Mouse (Mus musculus): ENCODE measurements around the gene Zfp334.

Gene Zfp334

DNA sequence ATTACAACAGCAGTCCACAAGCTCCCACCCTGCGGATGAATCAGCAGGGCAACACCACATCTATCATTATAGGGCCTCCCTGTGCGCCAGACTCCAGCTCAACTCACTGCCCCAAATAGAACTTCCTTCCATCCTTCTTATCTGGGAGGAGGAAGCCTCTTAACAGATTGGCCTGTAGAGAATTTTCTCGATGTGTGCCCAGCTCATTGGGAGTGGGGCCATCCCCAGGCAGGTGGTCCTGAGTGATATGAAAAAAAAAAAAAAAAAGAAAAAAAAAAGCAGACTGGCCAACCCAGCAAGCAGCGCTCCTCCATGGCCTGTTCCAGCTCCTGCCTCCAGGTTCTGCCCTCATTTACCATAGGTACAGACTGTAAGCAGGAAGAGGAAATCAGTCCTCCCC, 12.1 kb downstream of the Zfp334 start:
- DNase-seq (ENCODE audit: low spot score), result no peak

DNA sequence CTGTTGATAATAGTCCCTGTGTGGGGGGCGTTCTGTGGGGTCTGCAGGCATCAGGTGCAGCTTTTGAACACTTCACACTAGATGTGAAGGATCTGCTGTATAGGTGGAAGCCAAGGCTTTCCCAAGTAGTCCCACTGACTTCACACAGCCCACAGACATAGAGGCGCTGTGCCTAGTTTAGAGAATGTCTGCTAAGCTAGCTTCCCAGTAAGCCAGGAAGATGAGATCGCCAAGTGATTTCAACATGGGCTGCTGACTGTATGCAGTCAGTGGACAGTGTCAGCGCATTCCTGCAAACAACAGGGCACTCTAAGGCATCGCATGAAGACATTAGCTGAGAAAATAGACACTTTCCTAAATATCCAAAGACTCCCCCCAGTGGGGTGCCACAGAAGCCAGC, 12.6 kb downstream of the Zfp334 start:
- peak; percentile 63 for DNase-seq (ENCODE audit: low spot score)

DNA sequence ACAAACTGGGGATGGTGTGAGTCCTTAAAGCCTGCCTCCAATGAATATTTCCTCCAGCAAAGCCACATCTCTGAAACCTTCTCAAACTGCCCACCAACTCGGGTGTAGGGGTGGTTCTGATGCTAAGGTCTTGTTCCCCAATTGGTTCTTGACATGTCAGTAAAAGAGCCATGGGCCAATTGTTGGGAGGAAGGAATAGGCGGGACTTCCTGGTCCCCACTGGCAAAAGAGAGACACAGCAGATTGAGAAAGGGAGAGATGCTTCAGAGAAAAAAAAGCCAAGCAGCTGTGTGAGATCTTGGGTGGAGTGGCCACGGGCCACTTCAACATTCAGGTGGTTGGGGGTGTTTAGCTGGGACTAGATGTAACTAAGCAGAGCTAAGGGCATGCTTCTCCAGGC, 17.0 kb downstream of the Zfp334 start:
- no peak for DNase-seq (ENCODE audit: low spot score)

DNA sequence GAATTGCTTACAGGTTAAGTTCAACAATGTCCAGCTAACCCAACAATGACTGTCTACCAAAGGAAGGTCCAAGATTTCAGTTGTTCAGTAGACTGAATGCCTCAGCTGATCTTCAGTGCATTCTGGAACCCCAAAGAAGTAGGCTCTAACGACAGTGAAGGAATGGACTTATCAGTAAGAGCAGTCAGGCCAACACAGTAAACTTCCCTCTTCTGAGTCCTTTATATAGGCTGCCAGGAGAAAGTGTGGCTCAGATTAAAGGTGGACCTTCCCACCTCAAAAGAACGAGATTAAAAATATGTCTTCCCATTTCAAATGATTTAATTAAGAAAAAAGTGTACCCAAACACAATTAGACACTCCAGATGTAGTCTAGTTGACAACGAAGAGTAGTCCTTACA, 17.7 kb downstream of the Zfp334 start:
- DNase-seq (ENCODE audit: low spot score), result no peak

GRCm38 (mm10) chr2:165368496-165368895, 19.6 kb downstream of the Zfp334 start, which contains the start of gene Zfp663:
TSS of gene Zfp663 (minus strand) at chr2:165368729.
- no peak for DNase-seq (ENCODE audit: low spot score)

DNA sequence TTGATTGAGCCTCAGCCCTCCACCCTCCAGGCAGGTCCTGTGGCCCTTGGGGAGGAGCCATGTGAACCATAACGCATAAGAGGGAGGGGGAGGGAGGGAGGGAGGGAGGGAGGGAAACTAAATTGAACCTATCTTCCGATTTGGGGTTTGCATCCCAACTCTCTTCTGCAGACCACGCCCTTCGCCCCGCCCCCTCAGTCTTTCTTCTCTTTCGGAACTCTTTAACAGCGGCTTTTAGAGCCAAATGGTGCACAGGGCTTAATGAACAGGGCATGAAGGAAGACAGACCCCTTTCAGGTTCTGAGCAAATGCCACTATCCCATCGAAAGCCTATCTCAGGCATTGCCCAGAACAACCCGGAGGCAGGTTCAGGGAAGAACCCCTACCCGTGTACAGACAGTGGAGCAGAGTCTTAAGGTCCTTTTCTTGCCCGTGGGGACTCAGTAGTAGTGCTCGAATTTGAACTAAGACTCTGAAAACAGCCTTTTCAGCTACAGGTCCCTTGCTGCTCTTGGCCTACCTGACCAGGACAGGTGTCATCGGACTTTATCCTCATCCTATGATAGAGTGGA, 20.1 kb downstream of the Zfp334 start:
- no peak for DNase-seq (ENCODE audit: low spot score)

GRCm38 (mm10) chr2:165367047-165367520, 21.0 kb downstream of the Zfp334 start:
- DNase-seq (ENCODE audit: low spot score), result no peak

DNA sequence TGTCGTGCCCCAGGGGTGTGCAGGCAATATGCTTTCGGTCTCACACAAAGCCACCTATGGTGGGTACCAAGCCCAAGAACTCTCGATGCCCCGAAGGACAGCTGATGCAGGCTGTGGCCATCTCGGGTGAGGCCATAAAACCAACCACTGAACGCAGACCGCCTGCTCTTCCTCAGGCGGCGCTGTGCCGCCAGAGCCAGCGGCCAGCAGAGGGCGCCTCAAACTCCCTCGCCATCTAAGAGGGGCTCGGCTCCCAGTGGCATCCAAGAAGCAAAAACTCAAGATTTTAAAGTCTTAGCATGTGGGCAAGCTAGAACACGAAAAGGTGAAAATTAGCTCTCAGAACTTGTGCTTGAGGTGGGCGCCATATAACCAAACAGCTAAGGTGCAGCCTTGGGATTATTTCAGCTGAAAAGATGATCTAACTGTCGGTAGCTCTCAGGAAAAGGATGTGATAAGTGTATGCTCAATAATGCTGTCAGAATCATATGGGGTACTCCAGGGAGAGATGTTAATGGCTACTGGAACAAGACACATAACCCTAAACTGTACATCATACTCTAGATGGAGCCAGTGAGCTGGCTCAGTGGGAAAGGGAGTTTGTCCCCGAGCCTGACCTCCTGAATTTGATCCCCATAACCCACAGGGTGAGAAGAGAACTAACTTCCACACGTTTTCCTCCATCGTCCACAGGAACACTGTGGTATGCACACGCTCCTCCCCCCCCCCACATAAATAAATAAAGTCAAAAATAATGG, 23.5 kb downstream of the Zfp334 start:
- DNase-seq (ENCODE audit: low spot score), result peak; percentile 24

- no peak for DNase-seq (ENCODE audit: low spot score)
These were observed 24.8 kb downstream of the Zfp334 start for GRCm38 (mm10) chr2:165363282-165363681.

DNA sequence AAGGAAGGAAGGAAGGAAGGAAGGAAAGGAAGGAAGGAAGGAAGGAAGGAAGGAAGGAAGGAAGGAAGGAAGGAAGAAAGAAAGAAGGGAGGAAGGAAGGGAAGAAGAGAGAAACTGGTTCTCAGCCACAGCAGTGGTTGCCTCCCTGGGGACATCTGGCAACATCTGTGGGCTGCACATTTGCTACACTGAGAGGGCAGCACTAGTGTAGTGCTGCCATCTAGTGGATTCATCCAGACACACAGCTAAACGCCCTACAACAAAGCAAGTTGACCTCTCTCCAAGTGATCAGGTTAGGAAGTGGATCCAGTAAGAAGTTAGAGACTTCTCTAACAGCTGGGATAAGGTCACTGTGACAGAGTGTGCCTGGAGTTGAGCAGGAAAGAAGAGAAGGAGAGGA, 27.2 kb downstream of the Zfp334 start:
- DNase-seq (ENCODE audit: low spot score), result peak; percentile 89

GRCm38 (mm10) chr2:165351828-165352513, 36.1 kb downstream of the Zfp334 start:
- DNase-seq (ENCODE audit: low spot score), result no peak

GRCm38 (mm10) chr2:165349466-165349865, 38.6 kb downstream of the Zfp334 start:
- no peak for DNase-seq (ENCODE audit: low spot score)

DNA sequence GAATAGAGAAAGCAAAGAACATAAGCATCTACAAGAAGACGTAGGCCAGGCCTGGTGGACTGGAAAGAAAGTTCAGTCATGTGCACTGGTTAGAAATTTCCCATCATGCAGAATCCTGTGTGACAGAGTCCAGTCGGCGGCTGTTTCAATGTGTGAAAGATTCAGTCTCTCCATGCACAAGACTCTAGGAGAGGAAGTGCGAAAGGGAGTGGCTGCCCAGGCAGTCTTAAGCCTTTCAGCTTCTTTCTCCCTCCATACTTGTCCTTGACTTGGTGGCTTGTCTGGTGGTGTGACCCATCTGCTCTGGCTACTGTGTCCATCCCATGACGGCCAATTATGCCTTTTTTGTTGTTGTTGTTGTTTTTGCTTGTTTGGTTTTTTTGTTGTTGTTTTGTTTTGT, 41.9 kb downstream of the Zfp334 start:
- DNase-seq (ENCODE audit: low spot score), result no peak

DNA sequence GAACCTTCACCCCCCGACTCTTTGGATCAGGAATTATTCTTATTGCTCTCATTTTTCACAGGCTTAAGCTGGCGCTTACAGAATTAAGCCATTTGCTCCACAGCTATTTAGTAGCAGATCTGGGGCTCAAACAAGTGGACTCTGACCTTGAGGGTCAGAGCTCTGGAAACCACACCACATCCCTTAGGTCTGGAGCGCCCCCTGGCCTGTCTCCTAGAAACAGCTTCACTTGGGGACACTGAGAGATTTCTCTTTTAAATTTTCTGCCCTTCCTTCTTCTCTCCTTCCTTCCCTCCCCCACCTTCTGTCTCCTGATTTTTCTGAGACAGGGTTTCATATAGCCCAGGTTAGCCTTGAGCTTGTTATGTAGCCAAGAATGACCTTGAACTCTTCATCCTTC, 50.9 kb downstream of the Zfp334 start:
- peak; percentile 70 for DNase-seq (ENCODE audit: low spot score)

DNA sequence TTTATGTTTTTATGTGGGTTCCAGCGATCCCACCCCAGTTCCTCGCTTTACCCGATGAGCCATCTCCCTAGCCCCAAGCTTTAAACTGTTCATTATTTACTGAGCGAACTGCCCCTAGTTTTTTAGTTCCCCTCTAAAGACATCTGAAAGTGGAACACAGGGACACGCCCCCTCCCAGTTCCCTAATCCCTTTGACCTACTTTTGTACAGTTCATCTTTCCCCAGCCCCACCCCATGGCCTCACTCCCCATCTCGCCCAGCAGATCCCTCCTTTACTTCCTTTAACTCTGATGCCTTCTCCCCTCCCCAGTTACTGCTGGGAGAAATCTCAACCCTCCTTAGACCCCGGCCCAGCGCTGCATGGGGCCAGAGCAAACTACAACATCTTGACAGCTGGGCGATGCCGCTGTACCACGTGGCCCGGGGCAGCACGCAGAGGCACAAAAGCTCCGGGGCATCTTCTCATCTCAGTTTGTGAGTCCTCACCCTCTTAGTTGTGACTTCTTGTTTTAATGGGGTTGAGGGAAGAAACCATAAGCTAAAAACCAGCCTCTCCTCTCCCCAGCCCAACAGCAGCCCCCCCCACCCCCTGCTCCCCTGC, 55.3 kb downstream of the Zfp334 start:
- DNase-seq (ENCODE audit: low spot score), result no peak

DNA sequence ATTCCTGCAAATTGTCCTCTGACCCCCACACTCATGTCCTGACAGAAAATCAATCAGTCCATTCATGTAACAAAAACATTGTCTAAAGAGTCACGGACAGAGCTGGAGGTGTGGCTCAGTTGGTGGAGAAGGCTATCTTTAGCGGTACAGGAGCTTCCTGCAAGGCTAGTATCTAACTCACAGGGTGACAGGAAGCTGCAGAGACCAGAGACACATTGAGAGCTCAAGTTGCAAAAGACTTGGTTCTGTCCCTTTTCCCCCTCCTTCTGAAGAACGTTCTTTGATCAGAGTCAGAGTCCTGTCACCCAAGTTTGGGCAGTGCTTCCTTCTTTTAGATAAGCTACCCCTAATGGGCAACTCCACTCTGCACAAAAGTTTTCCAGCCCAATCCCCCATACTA, 58.4 kb downstream of the Zfp334 start:
- no peak for DNase-seq (ENCODE audit: low spot score)

DNA sequence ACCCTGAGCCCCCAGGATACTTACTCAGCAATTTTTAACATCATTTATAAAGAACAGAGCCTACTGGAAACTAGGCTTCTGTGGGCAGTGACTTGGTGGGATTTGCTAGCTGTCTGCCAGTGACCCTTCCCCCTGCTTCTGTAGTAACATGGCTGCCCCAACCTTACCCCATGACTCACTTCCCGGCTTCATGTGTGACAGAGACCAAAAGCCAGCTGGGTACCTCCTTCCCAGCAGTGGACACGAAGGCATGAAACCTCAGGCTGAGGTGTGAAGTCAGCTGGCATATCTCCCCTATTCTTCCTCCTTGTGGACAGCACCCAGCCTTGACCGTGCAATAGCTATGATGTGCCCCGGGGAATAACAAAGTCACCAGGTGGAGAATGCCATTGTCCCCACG, 59.3 kb downstream of the Zfp334 start:
- DNase-seq (ENCODE audit: low spot score), result no peak

GRCm38 (mm10) chr2:165327386-165327785, 60.7 kb downstream of the Zfp334 start:
- no peak for DNase-seq (ENCODE audit: low spot score)

DNA sequence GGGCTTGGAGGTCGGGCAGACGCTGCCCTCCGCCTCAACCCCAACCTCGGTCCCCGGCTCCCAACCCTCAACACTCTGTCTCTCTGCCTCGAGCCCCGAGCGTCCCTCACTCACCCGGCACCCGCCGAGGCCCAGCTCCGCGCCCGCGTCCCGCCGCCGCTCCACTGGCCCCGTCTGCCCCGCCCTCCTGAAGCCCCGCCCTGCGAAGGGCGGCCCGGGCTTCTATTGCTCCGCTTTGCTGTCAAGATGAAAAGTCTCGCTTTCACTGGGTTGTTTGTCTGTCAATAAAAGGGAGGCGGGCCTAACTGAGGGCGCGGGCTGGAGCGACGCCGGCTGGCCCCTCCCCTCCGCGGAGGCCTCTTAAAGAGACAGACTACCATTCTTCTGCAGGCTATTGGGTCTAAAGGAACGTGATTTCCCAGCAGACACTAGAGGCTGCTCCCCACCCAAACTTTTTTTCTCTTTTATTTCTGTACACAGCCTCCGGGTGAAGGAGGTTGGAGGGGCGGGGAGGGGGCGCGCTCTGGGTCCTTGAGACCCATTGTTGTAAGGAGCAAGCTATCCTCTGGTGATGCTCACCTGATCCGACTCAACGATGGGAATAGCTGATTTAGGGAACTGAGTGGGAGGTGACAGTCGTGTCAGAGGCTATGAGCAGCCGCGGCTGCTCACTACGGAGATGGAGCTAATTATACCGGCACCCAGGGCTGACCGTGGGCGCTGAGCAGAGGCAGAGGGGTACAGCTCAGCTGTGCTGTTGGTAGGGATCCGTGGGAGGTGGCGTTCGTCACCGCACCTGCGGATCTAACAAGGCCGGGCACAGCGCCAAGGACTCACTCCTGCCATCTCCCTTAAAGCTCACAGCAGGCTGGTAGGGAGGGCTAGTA, 61.5 kb downstream of the Zfp334 start, which contains the start of gene Elmo2:
Gene Elmo2 (minus strand): TSS at position 176 of the 887 bp plus-strand sequence.
- peak; percentile 98 for DNase-seq (ENCODE audit: low spot score)

DNA sequence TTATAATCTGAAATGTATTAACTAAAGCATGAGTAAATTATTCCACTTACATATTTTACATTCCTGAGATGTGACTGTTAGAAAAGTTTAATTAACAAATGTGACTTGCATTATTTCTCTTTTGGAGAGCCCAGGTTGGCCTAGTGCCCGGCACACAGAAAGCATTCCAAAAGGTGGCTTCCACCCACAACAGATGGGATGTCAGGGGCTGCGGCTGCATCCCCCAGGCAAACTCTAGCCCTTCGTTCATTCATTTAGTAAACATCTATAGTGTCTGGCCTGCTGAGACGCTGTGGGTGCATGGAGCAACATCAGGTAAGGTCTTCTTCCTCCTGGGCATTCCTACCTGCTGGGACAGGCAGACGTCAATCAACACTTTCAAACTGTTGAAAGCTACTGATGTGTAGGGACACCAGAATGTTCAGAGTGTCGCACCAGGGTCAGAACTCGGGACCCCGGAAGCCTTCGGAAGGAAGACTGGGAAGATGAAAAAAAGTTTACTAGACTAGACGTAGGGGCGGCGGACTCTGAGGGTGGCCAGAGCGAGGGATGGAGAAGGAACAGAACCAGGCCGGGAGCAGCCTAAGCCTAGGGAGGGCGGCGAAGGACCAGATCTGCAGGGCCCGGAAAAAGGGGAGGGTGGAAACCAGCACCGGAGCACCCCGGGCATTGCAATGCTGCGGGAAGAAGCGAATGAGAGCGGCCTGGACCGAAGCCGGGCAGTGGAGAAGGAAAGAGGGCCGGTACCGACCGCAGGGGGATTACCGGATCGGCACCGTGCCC, 62.3 kb downstream of the Zfp334 start:
- DNase-seq (ENCODE audit: low spot score), result no peak
